Mouse (Mus musculus) c-Kit-positive CD71-negative TER-119-negative erythroid progenitor cells, embryonic 14.5 days (primary cell): ENCODE measurements around the gene Nosip.

Experiments used
- DNase-seq: peaks from one replicate; pipeline ENCODE4 v3.0.0-alpha.2; 2013; ENCODE audit warnings: low read depth

Nosip gene

DNA sequence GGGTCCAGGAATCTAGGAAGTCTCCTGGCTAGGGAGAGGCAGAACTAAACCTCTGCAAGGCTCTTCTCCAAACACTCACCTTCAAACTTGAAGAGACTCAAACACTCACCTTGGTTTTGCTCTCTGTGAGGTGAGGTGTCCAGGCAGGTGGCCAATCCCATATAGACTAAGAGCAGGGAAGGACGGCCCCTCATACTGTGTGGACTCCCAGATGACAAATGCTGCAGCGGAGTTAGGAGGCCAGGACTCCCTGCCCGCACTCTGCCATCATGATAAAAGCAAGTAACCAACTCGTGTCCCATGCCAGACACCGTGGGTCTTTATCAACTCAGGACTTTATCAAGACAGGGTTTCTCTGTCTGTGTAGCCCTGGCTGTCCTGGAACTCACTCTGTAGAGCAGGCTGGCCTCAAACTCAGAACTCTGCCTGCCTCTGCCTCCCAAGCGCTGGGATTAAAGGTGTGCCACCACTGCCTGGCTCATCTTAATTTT lies 1.6 kb upstream of the Nosip start:
- DNase-seq: no peak

- no peak for DNase-seq
Observed at GRCm38 (mm10) chr7:45061532-45062075, 625 bp upstream of the Nosip start.

DNA sequence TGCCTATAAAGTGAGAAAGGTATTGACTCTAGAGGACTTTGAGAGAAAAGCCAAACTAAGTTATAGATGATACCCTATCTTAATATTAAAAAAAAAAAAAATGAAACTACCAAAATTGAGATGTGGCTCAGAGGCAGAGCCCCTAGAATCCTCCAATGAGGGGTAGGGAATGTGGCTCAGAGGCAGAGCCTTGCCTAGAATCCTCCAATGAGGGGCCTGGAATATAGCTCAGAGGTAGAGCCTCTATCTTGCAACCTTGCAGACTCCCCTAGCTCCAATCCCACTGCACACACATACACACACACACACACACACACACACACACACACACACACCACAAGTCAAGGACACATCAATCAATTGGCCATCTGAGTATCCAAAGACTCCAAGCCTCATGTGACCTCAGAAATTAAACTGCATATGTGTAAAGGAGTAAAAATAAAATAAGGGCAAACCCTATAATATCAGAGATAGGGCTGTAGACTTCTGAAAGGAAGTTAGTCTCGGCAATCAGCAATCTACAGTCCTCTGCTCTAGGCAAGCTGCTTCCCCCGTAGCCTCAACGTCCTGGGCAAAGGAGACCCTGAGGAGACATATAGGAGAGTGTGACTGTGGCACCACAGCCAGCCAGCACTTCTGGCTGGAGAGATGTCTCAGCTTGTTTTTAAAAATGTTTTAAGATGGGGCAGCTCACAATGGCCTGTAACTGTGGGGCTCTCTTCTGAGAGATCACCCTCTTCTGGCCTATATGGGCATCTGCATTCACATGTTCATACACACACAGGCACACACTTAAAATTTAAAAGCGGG lies 5.2 kb downstream of the Nosip start:
- DNase-seq: no peak

DNA sequence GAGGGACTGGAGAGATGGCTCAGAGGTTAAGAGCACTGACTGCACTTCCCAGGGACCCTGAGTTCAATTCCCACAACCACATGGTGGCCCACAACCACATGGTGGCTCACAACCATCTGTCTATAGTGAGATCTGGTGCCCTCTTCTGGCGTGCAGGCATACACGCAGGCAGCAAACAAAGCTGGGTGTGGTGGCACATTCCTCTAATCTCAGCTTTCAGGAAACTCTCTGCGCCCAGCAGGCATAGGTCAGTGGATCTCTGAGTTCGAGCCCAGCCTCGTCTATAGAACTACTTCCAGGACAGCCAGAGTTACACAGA lies 5.7 kb downstream of the Nosip start:
- DNase-seq: peak; percentile 69

DNA sequence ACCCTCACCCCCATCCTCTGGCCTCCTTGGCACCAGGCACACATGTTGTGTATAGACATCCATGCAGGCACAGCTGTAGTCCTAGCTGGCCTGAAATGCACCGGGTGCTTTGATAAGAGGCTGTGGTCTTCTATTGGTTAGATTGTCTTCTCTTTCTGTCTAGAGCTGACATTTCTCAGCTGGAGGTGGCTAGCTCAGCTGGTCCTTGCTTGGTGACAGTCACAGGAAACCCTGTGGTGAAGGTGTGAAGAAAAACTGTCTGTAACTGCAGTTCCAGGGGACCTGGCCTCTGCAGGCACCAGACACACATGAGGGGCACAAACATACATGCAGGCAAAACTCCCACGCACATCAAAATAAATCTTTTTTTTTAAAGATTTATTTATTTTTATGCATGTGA lies 7.4 kb downstream of the Nosip start:
- DNase-seq: no peak

- no peak for DNase-seq
Observed at GRCm38 (mm10) chr7:45072230-45072629, 10.0 kb downstream of the Nosip start.

- no peak for DNase-seq
Observed at GRCm38 (mm10) chr7:45073171-45073707, 11.0 kb downstream of the Nosip start.

DNA sequence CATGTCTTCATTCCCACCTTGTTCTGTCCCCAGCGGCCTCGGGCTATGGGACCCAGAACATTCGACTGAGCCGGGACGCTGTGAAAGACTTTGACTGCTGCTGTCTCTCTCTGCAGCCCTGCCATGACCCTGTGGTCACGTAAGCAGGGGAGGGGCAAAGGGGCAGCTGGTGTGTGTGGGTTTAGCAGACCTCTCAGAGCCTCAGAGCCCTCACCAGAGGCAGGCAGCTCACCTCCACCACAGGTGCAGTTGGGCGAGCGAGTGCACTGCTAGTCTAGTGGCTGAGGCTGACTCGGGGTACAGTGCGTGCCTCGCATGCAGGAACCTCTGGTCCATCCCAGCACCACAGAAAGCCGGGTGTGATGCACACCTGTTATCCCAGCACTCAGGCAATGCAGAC lies 11.7 kb downstream of the Nosip start:
- DNase-seq: no peak

- no peak for DNase-seq
Observed at GRCm38 (mm10) chr7:45075405-45075804, 13.2 kb downstream of the Nosip start.

GRCm38 (mm10) chr7:45076501-45076900 lies 14.3 kb downstream of the Nosip start:
- no peak for DNase-seq

DNA sequence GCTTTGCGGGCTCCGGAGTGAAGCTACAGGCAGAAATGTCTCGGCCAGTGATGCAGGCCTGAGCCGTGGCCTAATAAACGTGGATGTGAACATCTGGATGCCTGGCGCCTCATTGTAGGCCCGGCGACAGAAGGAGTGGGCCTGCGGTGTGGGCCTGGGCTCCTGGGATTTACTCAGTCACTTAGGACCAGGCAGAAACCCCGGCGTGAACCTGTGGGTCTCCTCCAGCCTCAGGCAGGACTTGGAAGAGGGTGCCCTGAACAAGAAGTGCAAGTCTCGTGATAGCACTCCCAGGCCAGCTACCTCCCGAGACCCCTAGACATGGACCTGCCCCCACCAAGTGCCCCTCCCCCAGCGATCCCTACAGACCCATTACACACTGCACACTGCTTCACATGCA lies 15.1 kb downstream of the Nosip start:
- no peak for DNase-seq

DNA sequence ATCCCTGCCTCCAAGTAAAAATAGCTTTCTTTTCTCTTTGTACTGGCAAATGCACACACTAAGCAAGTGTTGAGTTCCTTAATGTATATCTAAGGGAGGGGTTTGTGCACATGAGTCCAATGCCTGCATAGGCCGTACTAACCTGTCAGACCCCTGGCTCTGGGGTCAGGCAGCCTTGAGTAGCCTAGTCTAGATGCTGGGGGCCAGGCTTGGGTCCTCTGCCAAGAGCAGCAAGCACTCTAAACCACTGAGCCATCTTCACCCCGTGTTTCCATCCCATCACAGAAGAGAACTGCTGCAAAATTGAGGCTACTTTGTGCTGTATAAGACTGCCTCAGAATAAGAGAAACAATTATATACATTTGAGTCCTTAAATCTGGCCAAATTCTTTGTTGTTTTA lies 15.6 kb downstream of the Nosip start:
- DNase-seq: no peak

DNA sequence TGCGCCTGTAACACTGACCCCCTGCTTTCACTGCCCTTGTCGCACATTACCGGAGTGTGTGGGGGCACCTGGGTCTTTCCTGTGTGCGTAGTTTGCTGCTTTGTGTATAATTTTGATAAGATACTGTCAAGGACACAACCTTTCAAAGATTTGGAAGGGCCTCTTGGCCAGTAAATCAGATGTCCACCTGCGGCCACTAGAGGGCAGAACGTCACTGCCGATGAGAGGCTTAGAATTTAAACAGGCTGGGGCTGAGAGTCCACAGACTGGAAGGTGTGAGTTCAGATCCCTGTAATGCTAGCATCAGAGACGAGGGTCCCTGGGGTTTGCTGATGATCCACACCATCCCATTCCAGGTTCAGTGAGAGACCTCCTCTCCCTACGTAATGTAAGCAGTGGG lies 16.3 kb downstream of the Nosip start:
- DNase-seq: peak; percentile 62

GRCm38 (mm10) chr7:45079856-45080255 lies 17.6 kb downstream of the Nosip start:
- peak; percentile 89 for DNase-seq

DNA sequence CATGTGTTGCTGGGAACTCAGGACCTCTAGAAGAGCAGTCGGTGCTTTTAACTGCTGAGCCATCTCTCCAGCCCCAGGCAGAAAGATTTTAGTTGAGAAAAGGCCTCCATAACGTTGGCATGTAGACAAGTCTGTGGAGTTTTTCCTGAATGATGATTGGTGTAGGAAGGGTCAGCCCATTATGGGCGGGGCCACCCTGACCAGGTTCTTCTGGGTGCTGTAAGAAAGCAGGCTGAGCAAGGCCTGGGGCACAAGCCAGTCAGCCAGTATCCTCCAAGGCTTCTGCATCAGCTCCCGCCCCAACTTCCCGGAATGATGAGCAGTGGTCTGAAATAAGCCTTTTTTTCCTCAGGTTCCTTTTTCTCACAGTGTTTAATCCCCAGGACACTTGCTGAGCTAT lies 18.8 kb downstream of the Nosip start:
- no peak for DNase-seq

GRCm38 (mm10) chr7:45082401-45083299 lies 20.4 kb downstream of the Nosip start:
- DNase-seq: no peak

- DNase-seq: no peak
Observed at GRCm38 (mm10) chr7:45083300-45083890, 21.2 kb downstream of the Nosip start.

DNA sequence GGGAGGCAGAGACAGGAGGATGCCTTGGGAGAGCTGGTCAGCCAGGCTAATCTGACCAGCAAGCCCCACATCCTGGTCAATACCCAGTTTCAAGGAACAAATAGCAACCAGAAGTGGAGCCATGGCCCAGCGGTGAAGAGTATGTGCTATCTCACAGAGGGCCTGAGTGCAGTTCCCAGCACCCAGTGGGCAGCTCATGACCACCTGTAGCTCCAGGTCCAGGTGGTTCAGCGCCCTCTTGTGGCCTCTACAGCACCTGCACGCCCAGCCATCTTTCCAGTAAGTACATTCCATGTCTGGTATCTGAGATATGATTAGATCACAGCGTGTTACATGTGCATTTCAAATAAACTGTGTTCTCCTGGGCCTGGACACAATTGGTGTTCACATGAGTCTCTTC lies 23.9 kb downstream of the Nosip start:
- DNase-seq: no peak

DNA sequence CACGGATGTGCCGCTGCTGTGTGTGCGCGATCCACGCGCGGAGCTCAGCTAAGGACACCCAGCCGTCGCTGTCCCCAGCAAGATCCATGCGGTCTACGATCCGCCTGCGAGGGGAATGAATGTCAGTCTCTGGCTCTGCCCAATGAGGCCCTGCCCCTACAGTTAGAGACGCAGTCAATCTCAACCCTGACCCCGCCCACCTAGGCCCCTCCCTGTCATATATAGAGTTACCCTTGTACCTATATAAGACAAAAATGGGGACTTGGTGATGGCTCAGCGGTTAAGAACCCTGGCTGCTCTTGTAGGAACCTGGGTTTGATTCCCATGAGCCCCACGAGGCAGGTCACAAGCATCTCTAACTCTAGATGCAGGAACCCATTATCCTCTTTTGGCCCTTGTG lies 26.4 kb downstream of the Nosip start:
- no peak for DNase-seq

DNA sequence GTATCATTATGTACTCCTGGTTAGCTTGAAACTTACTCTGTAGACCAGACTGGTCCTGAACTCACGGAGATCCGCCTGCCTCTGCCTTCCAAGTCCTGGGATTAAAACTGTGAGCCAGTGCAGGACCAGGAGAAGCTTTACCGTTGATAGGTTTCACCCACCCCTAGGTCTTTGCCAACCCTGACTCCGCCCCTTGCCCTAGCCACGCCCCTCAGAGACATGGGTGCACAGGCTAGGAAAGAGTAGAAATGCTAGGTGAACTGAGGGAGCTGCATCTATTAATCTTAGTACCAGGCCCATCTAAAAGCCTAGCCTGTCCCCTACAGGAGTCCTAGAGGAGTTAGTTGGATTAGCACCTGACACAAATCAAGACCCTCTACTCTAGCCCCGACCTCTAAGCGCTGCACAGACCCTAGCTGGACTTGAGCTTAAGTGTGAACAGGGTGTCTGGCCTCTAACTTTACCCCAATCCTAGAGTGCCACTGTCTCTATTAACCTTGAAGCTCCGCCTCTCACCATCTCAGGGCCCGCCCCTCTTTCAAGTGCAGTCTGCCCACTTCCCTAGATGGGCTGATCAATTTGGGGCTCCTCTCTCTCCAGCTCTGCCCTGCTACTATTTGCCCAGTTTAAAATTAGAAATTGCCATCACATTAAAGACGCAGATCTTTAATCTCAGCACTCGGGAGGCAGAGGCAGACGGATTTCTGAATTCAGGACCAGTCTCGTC lies 28.2 kb downstream of the Nosip start:
- no peak for DNase-seq
